Mouse (Mus musculus) common myeloid progenitor, adult 5-6 weeks (primary cell): ENCODE results near the gene Orai3. TPM values are rescaled to one million over a fixed set of nuclear protein-coding genes. Genes with fewer than 3 reads are reported as not detected.
"Not testable (repeated sequence)": the region's sequence is repeated elsewhere in the genome, so short reads cannot be mapped to it uniquely, and the experiment has no call there.

Source experiments
- ATAC-seq: replicated peaks from 2 replicates; pipeline ENCODE4 v1.8.0; 2016; ENCODE audit warnings: low read depth, mild to moderate bottlenecking, moderate TSS enrichment, inconsistent platforms; ENCODE audit not compliant: poor library complexity, severe bottlenecking
- total RNA-seq: library from RNA; stranded (forward); fragments of 200-1000, 187-1606 nt; gene quantifications from 2 replicates; pipeline ENCODE4 v1.2.3, GENCODE M21; 2017

Gene Orai3
- total RNA-seq = 24.5 and 40.6 TPM in 2 replicates

- ATAC-seq = peak; percentile 59
Measured at GRCm38 (mm10) chr7:127769651-127770038, at the start of gene Orai3. Gene Orai3, plus strand, starts transcription at chr7:127769815.

- no peak for ATAC-seq
Measured at GRCm38 (mm10) chr7:127725490-127725889, 44.1 kb upstream of the Orai3 start.

DNA sequence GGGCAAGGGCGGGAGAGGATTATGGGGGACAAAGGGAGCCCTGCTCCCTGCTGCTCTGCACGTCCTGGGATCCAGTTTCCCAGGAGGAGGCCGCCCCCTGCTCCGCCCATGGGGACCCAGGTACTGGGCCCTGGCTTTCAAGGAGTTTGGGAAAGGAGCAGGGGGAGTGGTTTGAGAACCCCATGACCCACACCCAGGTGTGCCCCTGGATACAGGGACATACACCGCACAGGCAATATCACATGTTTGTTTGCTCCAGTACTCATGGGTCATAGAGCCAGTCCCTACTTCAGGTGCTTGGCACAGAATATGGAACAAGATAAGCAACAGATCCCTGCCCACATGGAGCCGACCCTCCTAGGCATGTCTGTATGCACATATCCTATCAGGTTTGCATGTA lies 43.7 kb upstream of the Orai3 start:
- ATAC-seq = no peak

GRCm38 (mm10) chr7:127727898-127728297 lies 41.7 kb upstream of the Orai3 start:
- 0 out of 2 replicates have a peak, but pooled peaks have one; percentile 47 for ATAC-seq

DNA sequence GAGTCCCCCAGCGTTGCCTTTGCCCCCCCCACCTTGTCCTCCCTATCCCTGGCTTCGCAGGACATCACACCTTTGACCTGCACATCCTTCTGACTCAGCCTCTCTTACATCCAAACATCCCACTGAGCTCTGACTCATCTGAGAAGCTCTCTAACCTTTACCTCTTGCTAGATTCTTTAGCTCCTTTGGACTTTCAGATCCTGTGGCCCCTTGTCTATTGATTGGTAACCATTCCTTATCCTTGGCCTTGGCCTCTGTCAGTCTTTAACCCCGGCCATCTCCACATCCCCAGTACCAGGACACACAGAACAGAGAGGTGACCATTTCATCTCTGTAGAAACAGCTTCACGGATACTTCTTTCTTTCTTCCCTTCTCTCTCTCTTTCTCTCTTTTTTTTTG lies 39.4 kb upstream of the Orai3 start:
- ATAC-seq = no peak

DNA sequence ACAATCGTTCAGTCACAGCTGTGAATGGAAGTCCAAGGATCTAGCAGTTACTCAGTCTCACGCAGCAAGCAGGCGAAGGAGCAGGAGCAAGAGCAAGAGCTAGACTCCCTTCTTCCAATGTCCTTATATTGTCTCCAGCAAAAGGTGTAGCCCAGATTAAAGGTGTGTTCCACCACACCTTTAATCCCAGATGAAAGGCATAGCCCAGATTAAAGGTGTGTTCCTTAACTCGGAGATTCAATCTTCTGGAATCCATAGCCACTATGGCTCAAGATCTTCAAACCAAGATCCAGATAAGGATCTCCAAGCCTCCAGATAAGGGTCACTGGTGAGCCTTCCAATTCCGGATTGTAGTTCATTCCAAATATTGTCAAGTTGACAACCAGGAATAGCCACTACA lies 37.5 kb upstream of the Orai3 start, which contains the start of gene Ctf2:
Gene Ctf2 (minus strand): TSS at position 101 of the 400 bp plus-strand sequence.
- not testable (repeated sequence) for ATAC-seq

GRCm38 (mm10) chr7:127744366-127745045 lies 25.1 kb upstream of the Orai3 start, which contains the start of gene Fbxl19:
Gene Fbxl19, plus strand, starts transcription at chr7:127744543.
- peak; percentile 40 for ATAC-seq

DNA sequence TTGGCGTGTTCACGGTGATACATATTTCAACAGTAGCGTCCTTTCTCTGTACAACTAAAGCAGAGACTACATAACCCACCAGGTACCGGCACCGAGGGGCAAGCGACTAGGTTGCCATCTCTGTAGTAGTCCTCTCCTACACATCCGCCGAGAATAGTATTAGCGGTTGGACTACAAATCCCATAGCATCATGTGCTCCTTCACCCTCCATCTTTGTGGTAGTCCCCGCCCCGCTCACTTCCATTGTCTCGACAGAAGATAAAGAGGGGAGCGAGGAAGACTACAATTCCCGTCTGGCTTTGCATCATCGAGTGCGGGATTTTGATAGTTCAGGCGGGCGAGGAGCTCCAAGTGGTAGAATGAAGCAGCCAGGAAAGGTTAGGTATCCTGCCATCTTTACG lies 24.4 kb upstream of the Orai3 start:
- peak; percentile 78 for ATAC-seq

DNA sequence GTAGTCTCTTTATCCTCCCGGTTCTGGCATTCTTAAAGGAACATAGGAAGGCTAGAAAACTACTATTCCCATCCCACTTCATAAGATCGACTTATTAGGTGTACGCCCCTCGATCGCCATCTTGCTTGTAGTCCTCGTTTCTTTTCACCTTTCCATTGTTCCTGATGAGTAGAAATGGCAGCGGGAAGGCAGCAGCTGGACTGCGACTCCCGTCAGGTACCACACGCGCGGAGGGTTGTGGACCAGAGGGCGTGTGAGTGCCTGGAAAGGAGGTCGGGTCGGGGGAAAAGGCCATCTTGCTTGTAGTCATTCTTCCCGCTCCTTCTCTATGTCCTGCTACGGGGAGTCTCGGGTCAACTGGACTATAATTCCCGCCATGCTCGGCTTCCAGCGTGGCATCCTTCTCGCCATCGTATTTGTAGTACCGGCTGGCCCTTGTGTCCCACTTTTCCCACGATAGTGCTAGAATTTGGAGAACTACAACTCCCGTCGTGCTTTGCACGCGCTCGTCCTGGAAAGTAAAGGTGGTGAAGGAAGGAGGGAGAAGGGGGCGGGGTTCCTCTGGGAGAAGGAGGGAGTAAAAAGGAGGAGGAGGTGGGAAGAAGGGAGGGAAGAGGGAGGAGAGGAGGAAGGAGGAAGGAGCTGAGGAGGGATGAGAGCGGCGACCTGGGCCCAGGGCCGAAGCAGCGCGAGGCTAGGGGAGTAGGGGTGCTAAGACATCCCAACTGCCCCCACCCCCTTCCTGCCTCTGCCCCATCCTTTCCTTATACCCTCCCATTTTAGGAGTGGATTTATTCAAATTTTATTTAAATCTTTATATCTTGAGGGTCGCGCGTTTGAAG lies 23.7 kb upstream of the Orai3 start:
- ATAC-seq = peak; percentile 67

DNA sequence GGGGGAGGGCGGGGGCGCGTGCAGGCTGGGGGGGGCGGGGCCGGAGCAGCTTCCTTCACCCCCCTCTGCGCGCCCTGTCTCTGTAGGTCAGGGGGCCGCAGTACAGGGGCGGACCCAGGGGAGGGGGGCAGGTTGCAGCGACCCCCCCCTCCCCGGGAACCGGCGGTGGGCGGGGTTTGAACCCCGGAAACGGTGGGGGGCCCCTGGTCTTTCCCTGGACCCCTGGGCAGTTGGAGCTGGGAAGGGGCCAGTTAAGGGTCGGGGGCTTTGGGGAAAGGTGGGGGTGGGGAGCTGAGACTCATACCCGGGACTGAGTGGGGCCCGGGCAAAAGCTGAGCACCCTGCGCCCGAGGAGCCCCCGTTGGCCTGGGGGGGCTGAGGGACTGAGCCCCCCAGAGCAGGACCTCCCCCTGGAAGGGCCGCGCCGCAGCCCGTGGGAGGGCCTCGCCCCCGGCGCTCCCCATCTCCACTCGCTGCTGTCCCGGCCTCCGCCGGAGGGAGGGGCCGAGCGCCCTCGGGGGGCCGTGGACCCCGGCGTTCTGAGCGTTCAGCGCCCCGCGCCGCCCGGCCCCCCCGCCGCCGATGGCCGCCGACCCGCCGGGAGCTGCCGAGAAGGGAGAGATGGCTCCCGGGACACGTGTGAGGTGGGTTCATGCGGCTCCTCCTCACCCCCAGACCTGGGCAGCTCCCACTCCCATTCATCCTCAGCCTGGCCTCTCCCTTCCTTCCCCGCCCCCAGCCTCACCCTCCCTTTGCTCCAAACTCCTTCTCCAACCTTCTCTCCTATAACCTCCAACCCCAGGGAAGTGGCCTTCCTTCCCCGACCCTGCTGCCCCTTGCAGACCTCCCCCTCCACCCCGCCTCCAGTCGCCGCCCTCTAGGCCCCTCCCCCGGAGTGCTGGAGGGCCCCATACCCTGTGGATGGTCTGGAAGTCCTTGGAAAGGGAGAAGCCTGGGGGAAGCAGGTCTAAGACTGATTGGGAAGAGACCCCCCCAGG lies 22.8 kb upstream of the Orai3 start:
- ATAC-seq = no peak

GRCm38 (mm10) chr7:127747559-127748234 lies 21.9 kb upstream of the Orai3 start:
- no peak for ATAC-seq

- no peak for ATAC-seq
Measured at GRCm38 (mm10) chr7:127748235-127748560, 21.4 kb upstream of the Orai3 start.

DNA sequence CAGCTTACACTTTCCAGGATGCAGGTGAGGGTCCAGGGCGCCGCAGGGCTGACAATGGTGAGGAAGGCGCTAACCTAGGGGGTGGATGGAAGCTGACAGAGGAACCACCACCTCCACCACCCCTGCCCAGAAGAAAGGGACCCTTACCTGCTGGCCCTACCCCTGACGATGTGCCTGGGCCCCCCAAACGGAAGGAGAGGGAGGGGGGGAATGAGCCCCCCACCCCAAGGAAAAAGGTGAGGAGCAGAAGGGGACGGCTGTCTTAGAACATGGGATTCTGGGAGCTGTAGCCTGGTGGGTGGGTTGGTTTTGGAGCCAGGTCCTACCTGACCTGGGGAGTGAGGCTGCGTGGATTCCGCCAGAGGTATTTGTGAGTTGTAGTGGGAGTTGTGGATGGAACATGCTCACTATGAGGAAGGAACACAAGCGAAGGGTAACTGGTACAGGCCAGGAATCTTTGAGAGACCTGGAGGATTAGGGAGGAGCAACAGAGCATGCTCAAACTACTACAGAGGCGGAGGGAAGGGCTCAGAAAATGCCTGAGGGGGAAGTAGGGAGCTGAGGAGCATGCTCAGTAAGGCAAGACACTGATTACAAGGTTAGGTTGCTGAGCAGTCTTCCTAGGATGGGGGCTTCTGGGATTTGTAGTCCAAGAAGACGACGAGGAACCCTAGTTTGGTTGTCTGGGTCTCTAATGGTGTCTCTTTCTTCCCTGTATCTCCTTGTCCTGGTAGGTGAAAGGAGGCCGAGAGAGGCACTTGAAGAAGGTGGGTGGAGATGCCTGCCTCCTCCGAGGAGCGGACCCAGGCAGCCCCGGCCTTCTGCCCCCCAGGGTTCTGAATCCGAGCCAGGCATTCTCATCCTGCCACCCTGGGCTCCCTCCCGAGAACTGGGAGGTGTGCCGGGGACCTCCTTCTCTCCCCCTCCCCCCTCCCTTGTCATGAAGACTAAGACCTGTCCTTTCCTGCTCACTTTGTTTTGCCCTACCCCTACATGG lies 19.2 kb upstream of the Orai3 start:
- ATAC-seq = no peak

- no peak for ATAC-seq
Measured at GRCm38 (mm10) chr7:127751619-127752018, 18.0 kb upstream of the Orai3 start.

- ATAC-seq = no peak
Measured at GRCm38 (mm10) chr7:127752069-127752468, 17.5 kb upstream of the Orai3 start.

GRCm38 (mm10) chr7:127753158-127753557 lies 16.5 kb upstream of the Orai3 start:
- no peak for ATAC-seq

GRCm38 (mm10) chr7:127753741-127754140 lies 15.9 kb upstream of the Orai3 start:
- no peak for ATAC-seq

- peak; percentile 61 for ATAC-seq
Measured at GRCm38 (mm10) chr7:127759716-127760115, 9.9 kb upstream of the Orai3 start.
